9 mouse cellular contexts compared by ENCODE assay signal in genomic region chr8:70330741-70331364, GRCm38 (mm10). TPM values are rescaled to one million over a fixed set of nuclear protein-coding genes. Genes with fewer than 3 reads are reported as not detected.
DNase-seq lines count a peak whose midpoint lies in the region; ATAC-seq and TF ChIP-seq lines count a peak whose summit lies in the region.
"Had no signal": no experiment of that assay in that cellular context is flagged by ENCODE, and none has a peak within 500 bp of the region (broad histone marks: within the 10 kb centered on the region; RNA-seq: fewer than 3 reads in every experiment).

No protein-coding gene starts in this region.

- peaks cover 45% of the 10 kb centered on the region for H3K36me3 ChIP-seq in ES-E14 (ENCODE audit: control insufficient read depth, insufficient read depth, low read length, poor library complexity, severe bottlenecking)
- H3K36me3 ChIP-seq in embryonic facial prominence, embryonic 12.5 days: peaks cover 54% of the 10 kb centered on the region
- H3K36me3 ChIP-seq in hindbrain, embryonic 10.5 days: peaks cover 60% of the 10 kb centered on the region
- H3K36me3 ChIP-seq in limb, embryonic 10.5 days: peaks cover 64% of the 10 kb centered on the region
- H3K36me3 ChIP-seq in neural tube, embryonic 12.5 days: peaks cover 60% of the 10 kb centered on the region

- peaks cover 10% of the 10 kb centered on the region for H3K27me3 ChIP-seq in embryonic facial prominence, embryonic 12.5 days
- peaks cover 39% of the 10 kb centered on the region for H3K27me3 ChIP-seq in hindbrain, embryonic 10.5 days (ENCODE audit: insufficient read depth, poor library complexity, severe bottlenecking)
- peaks cover 11% of the 10 kb centered on the region; the same call in 1 of the 2 replicates for H3K27me3 ChIP-seq in limb, embryonic 10.5 days (ENCODE audit: low read depth, poor library complexity, severe bottlenecking)
- H3K27me3 ChIP-seq in neural tube, embryonic 12.5 days (replicated peaks): peaks cover 19% of the 10 kb centered on the region

- peak; percentile 71 for ATAC-seq in embryonic facial prominence, embryonic 12.5 days (ENCODE audit: insufficient number of reproducible peaks, insufficient read depth, low FRiP score, low TSS enrichment)
- ATAC-seq in neural tube, embryonic 12.5 days (ENCODE audit: low FRiP score, low read depth): peak; percentile 83

- peak overlapping the region; percentile 15 for H3K9ac ChIP-seq in ES-E14 (ENCODE audit: insufficient read depth, low read depth, low read length, poor library complexity, severe bottlenecking)
- H3K9ac ChIP-seq in embryonic facial prominence, embryonic 12.5 days: 0 out of 2 replicates have a peak overlapping the region, but pooled peaks have one; percentile 26
- H3K9ac ChIP-seq in neural tube, embryonic 12.5 days: peak overlapping the region; percentile 44

- H3K4me3 ChIP-seq in ES-E14 (ENCODE audit: insufficient read depth in 1 of 2, low read depth in 1 of 2, low read length in 2 of 2, poor library complexity in 1 of 2, severe bottlenecking in 1 of 2): peak overlapping the region; percentile 39 to 56; a peak in 3 of 4 replicates
- peak overlapping the region; percentile 11 for H3K4me3 ChIP-seq in embryonic facial prominence, embryonic 12.5 days
- peak overlapping the region; percentile 40 for H3K4me3 ChIP-seq in hindbrain, embryonic 10.5 days
- H3K4me3 ChIP-seq in limb, embryonic 10.5 days: peak overlapping the region; percentile 39
- H3K4me3 ChIP-seq in neural tube, embryonic 12.5 days: no peak overlapping the region
- H3K4me3 ChIP-seq: erythroblast, embryonic 14.5 days had no signal

- no peak overlapping the region for H3K27ac ChIP-seq in ES-E14 (ENCODE audit: insufficient read depth, low read depth, low read length, poor library complexity, severe bottlenecking)
- peak overlapping the region; percentile 30; the same call in 1 of the 2 replicates for H3K27ac ChIP-seq in embryonic facial prominence, embryonic 12.5 days
- H3K27ac ChIP-seq in hindbrain, embryonic 10.5 days: peak overlapping the region; percentile 83
- peak overlapping the region; percentile 82 for H3K27ac ChIP-seq in limb, embryonic 10.5 days
- H3K27ac ChIP-seq in neural tube, embryonic 12.5 days: 0 out of 2 replicates have a peak overlapping the region, but pooled peaks have one; percentile 32

- in situ Hi-C loops in ES-E14 (cut with MboI; ENCODE audit: low sequenced_read_pairs in 2 of 2, unreplicated experiment in 2 of 2): no loop called here

- H3K4me2 ChIP-seq in embryonic facial prominence, embryonic 12.5 days (replicated peaks): peak overlapping the region; percentile 34
- H3K4me2 ChIP-seq in neural tube, embryonic 12.5 days (replicated peaks): peak overlapping the region; percentile 53

- 30% methylated on average over 53 of the region's 53 CpGs for WGBS in embryonic facial prominence, embryonic 12.5 days
- 27% methylated on average over 53 of the region's 53 CpGs for WGBS in hindbrain, embryonic 10.5 days
- 25% methylated on average over 53 of the region's 53 CpGs for WGBS in limb, embryonic 10.5 days
- 28% methylated on average over 53 of the region's 53 CpGs for WGBS in neural tube, embryonic 12.5 days

- peak; percentile 47 for DNase-seq in cerebellum, adult 11 months
- no peak for DNase-seq in cerebellum, adult 8-10 months
- DNase-seq in ES-E14 (ENCODE audit: low read depth, low spot score): peak; percentile 35
- DNase-seq in hindbrain, embryonic 10.5 days (ENCODE audit: low spot score): peak; percentile 80
- no peak for DNase-seq in limb, embryonic 10.5 days (ENCODE audit: low spot score)
- DNase-seq in spleen, adult 18-20 months: no peak

- H3K9me3 ChIP-seq in ES-E14 (ENCODE audit: control insufficient read depth, insufficient read depth, low read depth, low read length): no peaks in the 10 kb centered on the region
- no peaks in the 10 kb centered on the region for H3K9me3 ChIP-seq in embryonic facial prominence, embryonic 12.5 days
- 0 out of 2 replicates have a peak, but pooled peaks cover 3% of the 10 kb centered on the region for H3K9me3 ChIP-seq in hindbrain, embryonic 10.5 days
- H3K9me3 ChIP-seq in limb, embryonic 10.5 days (replicated peaks): no peaks in the 10 kb centered on the region
- H3K9me3 ChIP-seq in neural tube, embryonic 12.5 days: no peaks in the 10 kb centered on the region

- peaks cover 2 to 14% of the 10 kb centered on the region in 2 experiments; a peak in 2 of 4 replicates for H3K4me1 ChIP-seq in ES-E14 (ENCODE audit: control insufficient read depth in 2 of 2, insufficient read depth in 2 of 2, low read length in 2 of 2, poor library complexity in 1 of 2)
- H3K4me1 ChIP-seq in embryonic facial prominence, embryonic 12.5 days: peaks cover 23% of the 10 kb centered on the region
- H3K4me1 ChIP-seq in hindbrain, embryonic 10.5 days (replicated peaks): peaks cover 40% of the 10 kb centered on the region
- peaks cover 42% of the 10 kb centered on the region for H3K4me1 ChIP-seq in limb, embryonic 10.5 days
- peaks cover 26% of the 10 kb centered on the region for H3K4me1 ChIP-seq in neural tube, embryonic 12.5 days

TF ChIP-seq in ES-E14, 5 proteins besides CTCF, POLR2A, EP300 and RAD21:
- TF ChIP-seq HCFC1 (IDR thresholded peaks at IDR 0.05; ENCODE audit: borderline replicate concordance, insufficient read depth, low read length) (peak; percentile 8; the same call in 1 of the 2 replicates), CHD2 (IDR thresholded peaks at IDR 0.05; ENCODE audit: low read depth, low read length) (no peak)

RNA-seq across cellular contexts. Expression of gene Gdf1, which starts 1.2 kb away (rescaled TPM):
- 7.5 and 24.5 TPM in 2 replicates for total RNA-seq in ES-E14 (2012; rRNA removed)
- polyA plus RNA-seq in embryonic facial prominence, embryonic 12.5 days (2016; fragmentation: Nextera tagmentation; extraction: Ambion mirVana): 2.1 and 3.2 TPM in 2 replicates
- 2.9 and 4.3 TPM in 2 replicates for polyA plus RNA-seq in hindbrain, embryonic 10.5 days (2016; fragmentation: Nextera tagmentation; extraction: Ambion mirVana)
- polyA plus RNA-seq in limb, embryonic 10.5 days (2016; fragmentation: Nextera tagmentation; extraction: Ambion mirVana): 7.9 and 13.8 TPM in 2 replicates
- polyA plus RNA-seq in neural tube, embryonic 12.5 days (2016; fragmentation: Nextera tagmentation; extraction: Ambion mirVana): 2.3 and 3.9 TPM in 2 replicates

RNA-seq across cellular contexts. Expression of gene Cers1, which starts 15.3 kb away (rescaled TPM):
- total RNA-seq in ES-E14 (2012; rRNA removed): 1.9 and 4.7 TPM in 2 replicates
- 10.0 and 11.1 TPM in 2 replicates for polyA plus RNA-seq in embryonic facial prominence, embryonic 12.5 days (2016; fragmentation: Nextera tagmentation; extraction: Ambion mirVana)
- polyA plus RNA-seq in hindbrain, embryonic 10.5 days (2016; fragmentation: Nextera tagmentation; extraction: Ambion mirVana): 3.0 and 7.3 TPM in 2 replicates
- polyA plus RNA-seq in limb, embryonic 10.5 days (2016; fragmentation: Nextera tagmentation; extraction: Ambion mirVana): 3.2 and 4.6 TPM in 2 replicates
- 13.7 and 16.4 TPM in 2 replicates for polyA plus RNA-seq in neural tube, embryonic 12.5 days (2016; fragmentation: Nextera tagmentation; extraction: Ambion mirVana)
- polyA plus RNA-seq: erythroblast, embryonic 14.5 days had no signal

RNA-seq across cellular contexts. Expression of gene Upf1, which starts 22.2 kb away (rescaled TPM):
- 54.7 and 57.6 TPM in 2 replicates for total RNA-seq in ES-E14 (2012; rRNA removed)
- 33.7 and 36.0 TPM in 2 replicates for polyA plus RNA-seq in embryonic facial prominence, embryonic 12.5 days (2016; fragmentation: Nextera tagmentation; extraction: Ambion mirVana)
- polyA plus RNA-seq in hindbrain, embryonic 10.5 days (2016; fragmentation: Nextera tagmentation; extraction: Ambion mirVana): 19.0 and 25.0 TPM in 2 replicates
- 25.6 and 26.7 TPM in 2 replicates for polyA plus RNA-seq in limb, embryonic 10.5 days (2016; fragmentation: Nextera tagmentation; extraction: Ambion mirVana)
- polyA plus RNA-seq in neural tube, embryonic 12.5 days (2016; fragmentation: Nextera tagmentation; extraction: Ambion mirVana): 29.4 and 31.3 TPM in 2 replicates

RNA-seq across cellular contexts. Expression of gene Cope, which starts 28.5 kb away (rescaled TPM):
- 101 and 112 TPM in 2 replicates for total RNA-seq in ES-E14 (2012; rRNA removed)
- 267 and 295 TPM in 2 replicates for polyA plus RNA-seq in embryonic facial prominence, embryonic 12.5 days (2016; fragmentation: Nextera tagmentation; extraction: Ambion mirVana)
- polyA plus RNA-seq in hindbrain, embryonic 10.5 days (2016; fragmentation: Nextera tagmentation; extraction: Ambion mirVana): 324 and 329 TPM in 2 replicates
- 293 and 321 TPM in 2 replicates for polyA plus RNA-seq in limb, embryonic 10.5 days (2016; fragmentation: Nextera tagmentation; extraction: Ambion mirVana)
- 266 and 267 TPM in 2 replicates for polyA plus RNA-seq in neural tube, embryonic 12.5 days (2016; fragmentation: Nextera tagmentation; extraction: Ambion mirVana)

RNA-seq across cellular contexts. Expression of gene Ddx49, which starts 28.6 kb away (rescaled TPM):
- total RNA-seq in ES-E14 (2012; rRNA removed): 71.0 and 73.3 TPM in 2 replicates
- polyA plus RNA-seq in embryonic facial prominence, embryonic 12.5 days (2016; fragmentation: Nextera tagmentation; extraction: Ambion mirVana): 54.8 and 58.9 TPM in 2 replicates
- 54.4 and 54.8 TPM in 2 replicates for polyA plus RNA-seq in hindbrain, embryonic 10.5 days (2016; fragmentation: Nextera tagmentation; extraction: Ambion mirVana)
- 58.9 and 59.4 TPM in 2 replicates for polyA plus RNA-seq in limb, embryonic 10.5 days (2016; fragmentation: Nextera tagmentation; extraction: Ambion mirVana)
- polyA plus RNA-seq in neural tube, embryonic 12.5 days (2016; fragmentation: Nextera tagmentation; extraction: Ambion mirVana): 50.4 and 50.8 TPM in 2 replicates

Comparison
In these comparisons a context has a peak if more than half of its experiments do, and no peak if none do; other contexts are left out.
1. DNase-seq: peak in cerebellum, adult 11 months (single experiment), ES-E14 (single experiment) and hindbrain, embryonic 10.5 days (single experiment); none in cerebellum, adult 8-10 months (single experiment), limb, embryonic 10.5 days (single experiment) and spleen, adult 18-20 months (0 of 2).
2. Peak in every context shown above with its lines, with median percentiles within 50 percentile points of each other: H3K9ac ChIP-seq.